Mouse (Mus musculus) layer of hippocampus, postnatal 14 days (tissue): ENCODE results near the gene Tnfaip2. TPM values are rescaled to one million over a fixed set of nuclear protein-coding genes. Genes with fewer than 3 reads are reported as not detected.

ENCODE experiments used
- DNase-seq, 2 experiments: peaks; one replicate each; pipeline ENCODE4 v3.0.0; 2021 to 2022; ENCODE audit warnings: low spot score in 2 of 2, mixed read lengths in 1 of 2
- long read RNA-seq, 2 experiments: library from polyadenylated mRNA; stranded (forward); transcript quantifications; one replicate each; pipeline ENCODE4 v2.0.0; 2021
- total RNA-seq, 2 experiments: library from RNA; stranded (reverse); gene quantifications; 2 replicates each; pipeline ENCODE4 v1.2.3; 2021

The Tnfaip2 gene
- total RNA-seq = 1 to 10 TPM in 1 of 2 experiments, under 1 TPM in 1; 0.55 to 1.2 TPM
- long read RNA-seq, experiment 1 = 0 reads
- long read RNA-seq, experiment 2, partial matches to known transcripts = 1 of 2 reads
- long read RNA-seq, experiment 2, other reads (novel, unspliced or antisense) = 1 of 2 reads

GRCm38 (mm10) chr12:111442309-111443010 is at the start of gene Tnfaip2:
TSS of gene Tnfaip2 (plus strand) at chr12:111442469.
- no peak for DNase-seq

DNA sequence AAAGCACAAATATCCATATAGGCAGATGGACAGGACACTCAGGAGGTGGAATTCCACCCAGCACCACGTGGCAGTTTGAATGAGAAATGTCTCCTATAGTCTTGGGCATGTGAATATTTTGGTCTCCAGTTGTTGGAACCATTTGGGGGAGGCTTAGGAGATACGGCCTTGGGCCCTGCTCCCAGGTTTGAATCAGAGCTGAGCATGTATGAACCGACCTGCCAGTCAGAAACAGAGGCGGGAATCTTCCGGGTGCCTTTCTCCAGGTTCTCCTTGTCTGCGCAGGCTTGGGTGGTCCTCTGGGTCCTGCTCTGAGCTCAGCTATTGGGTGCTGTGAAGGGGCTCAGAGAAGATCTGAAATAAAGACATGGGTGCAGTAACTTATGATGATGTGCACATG is 48.3 kb upstream of the Tnfaip2 start:
- no peak for DNase-seq

- no peak for DNase-seq
Observed at GRCm38 (mm10) chr12:111396997-111397396, 45.3 kb upstream of the Tnfaip2 start.

DNA sequence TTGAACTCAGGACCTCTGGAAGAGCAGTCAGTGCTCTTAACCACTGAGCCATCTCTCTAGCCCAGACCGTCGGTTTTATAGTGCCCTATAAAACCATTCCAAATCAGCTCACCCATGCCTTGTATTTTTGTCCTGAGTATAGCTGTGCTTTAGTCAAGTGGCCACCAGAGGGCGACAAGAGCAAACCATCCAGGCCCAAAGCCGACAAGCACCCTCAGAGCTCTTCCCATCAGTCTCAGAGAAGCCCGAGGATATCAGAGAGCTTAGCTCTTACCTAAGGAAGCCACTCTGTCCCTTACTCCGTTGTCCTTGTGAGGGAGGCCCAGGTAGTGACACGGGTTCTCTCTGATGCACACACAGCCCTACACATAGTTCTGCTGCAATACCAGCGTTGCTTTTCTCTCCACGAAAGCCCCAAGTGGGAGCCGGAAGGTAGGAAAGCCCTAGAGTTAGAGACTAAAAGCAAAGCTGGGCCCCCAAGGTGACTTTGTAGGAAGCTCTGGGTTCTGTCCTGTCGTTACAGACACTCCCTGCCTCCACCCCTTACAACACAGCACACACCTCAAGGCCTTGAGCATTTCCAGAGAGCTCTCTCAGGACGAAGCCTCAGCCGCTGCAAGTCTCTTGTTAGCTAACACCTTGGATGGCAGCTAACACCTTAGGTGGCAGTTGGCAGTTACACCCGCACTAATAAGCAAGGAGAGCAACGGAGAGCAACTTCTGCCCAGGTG is 40.6 kb upstream of the Tnfaip2 start:
- peak; percentile 73 to 84 for DNase-seq

DNA sequence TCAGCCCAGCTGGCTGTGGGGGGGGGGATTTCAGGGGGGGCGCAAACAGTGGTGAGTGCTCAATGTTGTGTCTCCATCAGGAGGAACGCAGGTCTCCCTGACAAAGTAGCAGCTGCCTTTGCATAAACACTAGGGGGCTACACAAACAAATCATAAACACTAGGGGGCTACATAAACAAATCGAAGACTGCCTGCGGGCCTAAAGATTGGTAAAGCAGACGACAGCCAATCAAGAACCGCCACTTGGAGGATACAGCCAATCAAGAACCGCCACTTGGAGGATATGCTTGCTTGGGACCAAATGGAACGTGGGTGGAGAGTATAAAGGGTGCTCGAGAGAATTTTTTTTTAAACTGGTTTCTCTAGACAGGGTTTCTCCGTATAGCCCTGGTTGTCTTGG is 37.4 kb upstream of the Tnfaip2 start:
- DNase-seq = no peak

GRCm38 (mm10) chr12:111406622-111407021 is 35.6 kb upstream of the Tnfaip2 start, which contains the start of gene Lbhd2:
TSS of gene Lbhd2 (plus strand) at chr12:111406809.
- no peak for DNase-seq

DNA sequence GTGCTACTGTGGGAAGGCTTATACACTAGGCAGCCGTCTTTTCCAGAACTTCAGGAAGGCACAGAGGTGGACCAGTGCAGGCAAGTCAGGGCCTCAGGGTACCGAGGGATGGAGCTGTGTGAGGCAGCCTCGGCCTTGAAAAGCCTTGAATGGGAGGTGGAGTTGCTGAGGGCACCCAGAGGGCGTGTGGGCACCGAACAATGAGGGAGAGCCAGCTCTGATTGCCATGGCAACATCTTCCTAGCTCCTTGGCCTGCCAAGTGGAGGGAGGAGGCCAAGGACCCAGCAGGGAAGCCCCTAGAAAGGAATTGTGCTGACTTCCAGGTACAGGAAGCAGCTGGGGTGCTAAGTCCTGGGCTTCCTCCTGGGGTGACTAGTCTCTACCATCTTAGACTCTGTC is 32.7 kb upstream of the Tnfaip2 start:
- DNase-seq = no peak

- no peak for DNase-seq
Observed at GRCm38 (mm10) chr12:111411631-111412355, 30.5 kb upstream of the Tnfaip2 start.

GRCm38 (mm10) chr12:111412581-111413284 is 29.5 kb upstream of the Tnfaip2 start:
- DNase-seq = no peak

DNA sequence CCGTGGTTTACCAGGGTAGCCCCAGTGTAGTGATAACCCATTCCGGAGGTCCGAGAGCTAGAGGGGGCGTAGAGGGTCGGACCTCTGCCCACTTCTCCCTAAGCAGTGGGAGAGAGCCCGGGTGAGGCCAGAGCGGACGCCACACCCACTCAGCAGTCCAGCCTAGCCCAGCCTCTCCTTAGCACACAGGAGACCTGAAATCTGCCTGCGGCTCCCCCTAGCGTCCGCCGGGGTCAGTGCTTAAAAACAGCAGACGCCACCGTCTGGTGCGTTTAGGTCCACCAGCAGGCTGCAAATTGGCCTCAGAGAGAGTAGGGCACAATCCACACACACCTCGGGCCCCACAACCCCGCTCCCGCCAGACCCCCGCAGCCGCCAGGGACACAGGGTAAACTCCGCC is 29.0 kb upstream of the Tnfaip2 start:
- DNase-seq = peak; percentile 84 to 89

GRCm38 (mm10) chr12:111416921-111417779 is 25.1 kb upstream of the Tnfaip2 start, which contains the start of gene Exoc3l4:
TSS of gene Exoc3l4 (plus strand) at chr12:111417017.
- peak in 1 of 2 experiments; percentile 37 for DNase-seq

DNA sequence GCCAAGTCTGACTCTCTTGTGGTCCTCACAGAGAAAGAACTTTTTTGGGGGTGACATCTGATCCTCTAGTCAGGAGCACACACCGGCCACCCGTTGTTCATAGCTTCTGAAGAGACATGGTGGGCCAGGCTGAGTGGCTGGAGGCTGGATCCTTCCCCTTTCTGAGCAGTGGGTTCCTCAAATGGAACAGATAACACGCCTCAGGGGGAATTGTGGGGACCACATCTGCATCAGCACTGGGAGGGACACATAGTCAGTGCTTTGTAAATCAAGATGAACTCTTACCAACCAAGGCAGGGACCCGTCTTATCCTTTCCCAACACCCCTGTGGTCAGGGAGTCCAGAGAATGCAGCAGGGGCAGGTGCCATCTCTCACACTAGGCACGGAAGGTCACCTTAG is 22.4 kb upstream of the Tnfaip2 start:
- no peak for DNase-seq

DNA sequence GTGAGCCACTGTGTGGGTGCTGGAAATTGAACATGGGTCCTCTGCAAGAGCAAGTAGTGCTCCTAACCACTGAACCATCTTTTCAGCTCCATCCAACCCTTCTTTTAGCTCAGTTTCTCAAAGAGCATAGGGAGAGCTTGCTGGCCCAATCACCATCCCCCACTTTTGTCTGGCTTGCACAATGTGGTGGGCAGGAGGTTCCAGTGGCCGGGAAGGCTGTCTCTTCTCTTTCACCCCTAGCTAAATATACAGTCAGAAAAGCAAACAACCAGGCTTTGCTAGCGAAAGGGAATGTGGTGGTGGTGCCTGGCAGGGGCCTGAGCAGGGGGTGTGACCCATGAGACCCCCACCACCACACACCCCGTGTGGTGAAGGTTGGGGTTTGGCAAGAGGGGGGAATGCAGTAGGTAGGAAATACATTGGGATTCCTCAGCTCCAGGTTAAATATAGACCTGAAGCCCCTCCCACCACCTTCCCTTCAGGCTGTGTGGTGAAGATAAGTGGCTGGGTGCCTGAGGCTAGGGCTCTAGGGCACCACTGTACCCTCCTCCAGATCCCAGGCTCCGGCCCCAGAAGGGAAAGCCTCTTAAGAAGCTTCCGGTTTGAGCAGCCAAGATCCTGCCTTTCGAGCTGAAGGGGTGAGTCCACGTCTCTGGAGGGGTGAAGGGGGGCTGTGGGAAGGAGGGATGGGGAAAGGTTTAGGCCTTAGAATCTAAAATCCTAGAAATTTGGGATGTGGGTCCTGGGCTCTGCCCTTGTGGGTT is 21.1 kb upstream of the Tnfaip2 start:
- no peak for DNase-seq

DNA sequence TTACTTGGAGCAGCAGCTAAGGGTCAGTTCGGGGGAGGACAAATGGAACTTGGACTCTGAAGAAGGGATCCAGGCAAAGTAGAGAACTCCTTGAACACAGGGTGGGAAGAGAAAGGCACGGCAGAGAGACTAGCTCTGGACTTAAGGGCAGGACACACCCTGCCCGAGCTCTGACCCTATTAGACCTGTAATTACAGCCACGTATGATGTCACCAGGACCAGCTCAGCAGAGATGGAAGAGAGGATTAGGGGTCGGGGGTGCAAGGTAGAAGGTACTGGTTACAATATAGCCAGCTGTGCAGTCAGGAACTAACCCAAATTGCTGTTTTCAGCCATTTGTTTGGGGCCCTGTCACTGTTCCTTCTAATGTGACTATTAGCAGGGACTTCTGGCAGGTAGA is 19.4 kb upstream of the Tnfaip2 start:
- DNase-seq = no peak

DNA sequence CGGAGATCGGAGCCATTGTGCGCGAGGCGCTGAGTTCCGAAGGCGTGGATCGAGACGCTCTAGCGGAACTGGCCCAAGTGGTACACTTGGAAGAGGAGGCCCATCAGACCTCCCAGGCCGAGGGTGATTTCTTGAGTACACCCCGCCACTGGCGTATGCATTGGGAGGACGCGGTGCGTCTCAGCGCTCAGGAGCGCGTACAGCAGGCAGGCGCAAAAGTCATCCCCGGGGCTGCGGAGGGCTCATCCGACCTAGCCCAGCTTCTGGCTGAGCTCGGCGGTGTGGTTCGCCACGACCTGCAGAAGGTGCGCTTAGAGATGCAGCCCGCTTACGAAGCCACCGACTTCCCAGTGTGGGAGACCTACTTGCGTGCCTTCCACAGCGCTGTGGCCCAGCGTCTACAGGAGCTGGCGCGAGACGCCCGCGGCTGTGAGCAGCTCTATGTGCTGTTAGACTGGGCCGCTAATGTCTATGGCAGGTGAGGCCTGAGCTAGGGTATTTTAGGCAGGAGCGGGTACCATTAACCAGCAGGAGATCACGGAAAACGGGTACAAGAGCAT is 18.6 kb upstream of the Tnfaip2 start:
- no peak for DNase-seq

DNA sequence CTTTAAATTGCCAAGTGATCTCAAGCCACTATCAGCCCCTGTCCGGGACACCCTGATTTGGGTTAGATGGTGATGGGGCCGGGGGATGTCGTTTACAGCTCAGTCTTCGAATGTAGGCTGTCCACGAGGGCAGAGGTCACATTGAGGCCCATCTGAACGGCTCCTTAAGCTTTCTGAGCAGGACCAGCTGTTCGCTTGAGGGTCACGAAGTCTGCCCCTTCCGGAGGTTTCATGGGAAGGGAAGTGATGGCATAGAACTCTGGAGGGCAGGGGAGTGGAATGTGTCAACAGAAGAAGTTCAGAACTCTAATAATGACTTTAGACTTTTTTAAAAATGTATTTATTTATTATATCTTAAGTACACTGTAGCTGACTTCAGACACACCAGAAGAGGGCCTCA is 17.7 kb upstream of the Tnfaip2 start:
- no peak for DNase-seq

- DNase-seq = peak; percentile 76 to 83
Observed at GRCm38 (mm10) chr12:111425258-111425657, 17.0 kb upstream of the Tnfaip2 start.

- DNase-seq = peak; percentile 90 to 92
Observed at GRCm38 (mm10) chr12:111425789-111426460, 16.3 kb upstream of the Tnfaip2 start.
